Mouse (Mus musculus) midbrain, postnatal 0 days (tissue): ENCODE data around the gene Car3. TPM values are rescaled to one million over a fixed set of nuclear protein-coding genes. Genes with fewer than 3 reads are reported as not detected.

Experiments
- ATAC-seq: fragments of 200-750 bp; cut with Nextera tagmentation; 2 replicates; pipeline ENCODE4 v1.8.0; 2017; ENCODE audit warnings: moderate number of reproducible peaks, mild to moderate bottlenecking, moderate TSS enrichment, moderate library complexity; ENCODE audit not compliant: low FRiP score
- DNase-seq: peaks from one replicate; pipeline ENCODE4 v3.0.0-alpha.2; 2015; ENCODE audit warnings: low spot score
- H3K27ac ChIP-seq: fragments of 300-500 bp; sonication (generic); 2 replicates; pipeline ENCODE4 v1.5.1; 2014; ENCODE audit warnings: low read depth, mild to moderate bottlenecking, low read length, mixed read lengths
- H3K27me3 ChIP-seq: fragments of 300-500 bp; sonication (generic); 2 replicates; pipeline ENCODE4 v1.6.1; 2014; ENCODE audit warnings: low read length, control low read depth, mixed read lengths; ENCODE audit not compliant: insufficient read depth
- H3K36me3 ChIP-seq: fragments of 300-500 bp; sonication (generic); 2 replicates; pipeline ENCODE4 v1.6.1; 2014; ENCODE audit warnings: low read length, control low read depth, mixed read lengths; ENCODE audit not compliant: insufficient read depth
- H3K4me1 ChIP-seq: fragments of 300-500 bp; sonication (generic); 2 replicates; pipeline ENCODE4 v1.6.1; 2014; ENCODE audit warnings: mild to moderate bottlenecking, control low read depth, antibody characterized with exemption, low read length, mixed read lengths; ENCODE audit not compliant: insufficient read depth
- H3K4me2 ChIP-seq: fragments of 300-500 bp; sonication (generic); 2 replicates; pipeline ENCODE4 v1.6.1; 2014; ENCODE audit warnings: low read depth, mild to moderate bottlenecking, low read length, mixed read lengths; ENCODE audit not compliant: poor library complexity, severe bottlenecking
- H3K4me3 ChIP-seq: fragments of 300-500 bp; sonication (generic); 2 replicates; pipeline ENCODE4 v1.5.1; 2014; ENCODE audit warnings: low read depth, mild to moderate bottlenecking, low read length, moderate library complexity
- H3K9ac ChIP-seq: fragments of 300-500 bp; sonication (generic); replicated peaks from 2 replicates; pipeline ENCODE4 v1.6.1; 2014; ENCODE audit warnings: mild to moderate bottlenecking, low read length, moderate library complexity, mixed read lengths; ENCODE audit not compliant: poor library complexity, severe bottlenecking
- H3K9me3 ChIP-seq: fragments of 300-500 bp; sonication (generic); 2 replicates; pipeline ENCODE4 v1.6.1; 2016; ENCODE audit warnings: low read length, control low read depth
- CTCF ChIP-seq: IDR thresholded peaks from 2 replicates; pipeline ENCODE4 v1.5.1; 2016; ENCODE audit warnings: antibody characterized with exemption, mild to moderate bottlenecking
- WGBS: fragments of 180-500 bp; shearing (Covaris S2); extraction: QIAGEN DNeasy Blood & Tissue Kit; methylation state at CpG from one replicate; pipeline ENCODE4 v1.1.7; 2014; 5-methylcytosine and 5-hydroxymethylcytosine counted together
- polyA plus RNA-seq: library from polyadenylated mRNA; unstranded; fragments of >200 nt; fragmentation: Nextera tagmentation; extraction: Ambion mirVana; gene quantifications from 2 replicates; pipeline ENCODE4 v1.2.1, GENCODE M21; 2015
- total RNA-seq: library from RNA; depleted of rRNA; stranded (reverse); fragments of >200 nt; gene quantifications from 2 replicates; pipeline ENCODE4 v1.2.3, GENCODE M21; 2014

Gene Car3
- total and polyA plus RNA-seq, 2 experiments from 2014 or later: 0.99 to 2.5 TPM

DNA sequence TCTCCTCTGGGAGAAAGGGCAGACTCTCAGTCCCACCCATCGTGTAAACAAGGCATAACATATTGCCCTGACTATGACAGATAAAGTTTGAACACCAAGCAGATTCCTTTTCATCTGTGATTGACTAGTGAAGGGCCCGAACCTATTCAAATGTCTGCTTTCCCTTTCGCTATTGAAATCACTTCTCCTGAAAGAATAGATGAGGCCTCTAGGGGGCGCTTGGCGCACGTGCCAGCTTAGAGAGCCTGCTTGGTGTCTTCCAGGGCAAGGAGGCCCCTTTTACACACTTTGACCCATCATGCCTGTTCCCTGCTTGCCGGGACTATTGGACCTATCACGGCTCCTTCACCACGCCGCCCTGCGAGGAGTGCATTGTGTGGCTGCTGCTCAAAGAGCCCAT lies 6.5 kb downstream of the Car3 start:
- Histone ChIP-seq H3K4me1 (no peaks in the 10 kb centered on the region), H3K27ac (no peak overlapping the region), H3K9me3 (no peaks in the 10 kb centered on the region), H3K27me3 (no peaks in the 10 kb centered on the region), H3K4me2 (no peak overlapping the region), H3K4me3 (no peak overlapping the region), H3K9ac (no peak overlapping the region), H3K36me3 (no peaks in the 10 kb centered on the region)
- ATAC-seq (peak; percentile 44; the same call in 1 of the 2 replicates), DNase-seq (peak; percentile 71)
- WGBS: 19% methylated on average over 11 of the region's 11 CpGs
- TF ChIP-seq CTCF: peak; percentile 76

DNA sequence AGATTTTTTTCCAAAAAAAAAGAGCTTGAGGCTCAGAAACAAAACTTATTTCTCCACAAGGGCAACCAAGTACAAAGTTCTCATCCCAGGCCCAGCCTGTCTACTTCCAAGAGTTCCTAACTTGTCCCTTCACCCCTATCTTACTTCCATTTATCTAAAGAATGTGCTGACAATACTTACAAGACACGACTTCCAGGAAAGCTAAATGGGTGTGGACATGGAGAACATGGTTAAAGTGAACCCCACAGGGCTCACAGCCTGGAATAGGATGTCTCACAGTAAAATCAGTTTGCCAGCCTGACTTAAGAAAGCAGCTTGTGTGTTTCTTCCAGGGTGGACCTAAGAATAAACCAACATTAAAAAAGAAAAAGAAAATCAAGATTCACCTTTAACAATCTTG lies 7.2 kb downstream of the Car3 start:
- no peaks in the 10 kb centered on the region for H3K27me3 ChIP-seq
- H3K4me3 ChIP-seq: no peak overlapping the region
- no peak overlapping the region for H3K27ac ChIP-seq
- no peak overlapping the region for H3K4me2 ChIP-seq
- DNase-seq (no peak), ATAC-seq (no peak)
- no peak overlapping the region for H3K9ac ChIP-seq
- H3K9me3 ChIP-seq: no peaks in the 10 kb centered on the region
- 76% methylated on average over 1 of the region's 1 CpGs for WGBS
- no peaks in the 10 kb centered on the region for H3K4me1 ChIP-seq
- no peaks in the 10 kb centered on the region for H3K36me3 ChIP-seq
- no peak for TF ChIP-seq CTCF

DNA sequence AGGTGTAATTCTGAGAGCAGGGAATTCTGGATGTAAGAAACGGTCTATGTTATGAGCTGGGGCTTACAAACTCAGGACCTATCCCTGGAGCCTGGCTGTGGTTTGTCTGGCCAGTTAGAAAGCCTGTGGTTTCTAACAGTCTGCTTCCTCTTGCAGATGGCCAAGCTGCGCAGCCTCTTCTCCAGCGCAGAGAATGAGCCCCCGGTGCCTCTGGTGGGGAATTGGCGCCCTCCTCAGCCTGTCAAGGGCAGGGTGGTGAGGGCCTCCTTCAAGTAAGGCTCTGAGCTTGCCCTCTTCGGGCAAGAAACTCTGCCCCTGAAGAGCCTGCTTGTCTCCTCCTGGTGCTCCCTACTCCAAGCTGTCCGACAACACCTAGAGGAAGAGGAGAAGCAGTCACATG lies 8.1 kb downstream of the Car3 start:
- DNase-seq (no peak), ATAC-seq (no peak)
- Histone ChIP-seq H3K4me1 (no peaks in the 10 kb centered on the region), H3K4me2 (no peak overlapping the region), H3K27ac (no peak overlapping the region), H3K9me3 (no peaks in the 10 kb centered on the region), H3K36me3 (no peaks in the 10 kb centered on the region), H3K9ac (no peak overlapping the region), H3K4me3 (no peak overlapping the region), H3K27me3 (no peaks in the 10 kb centered on the region)
- TF ChIP-seq CTCF: peak; percentile 39
- WGBS: 58% methylated on average over 7 of the region's 7 CpGs

DNA sequence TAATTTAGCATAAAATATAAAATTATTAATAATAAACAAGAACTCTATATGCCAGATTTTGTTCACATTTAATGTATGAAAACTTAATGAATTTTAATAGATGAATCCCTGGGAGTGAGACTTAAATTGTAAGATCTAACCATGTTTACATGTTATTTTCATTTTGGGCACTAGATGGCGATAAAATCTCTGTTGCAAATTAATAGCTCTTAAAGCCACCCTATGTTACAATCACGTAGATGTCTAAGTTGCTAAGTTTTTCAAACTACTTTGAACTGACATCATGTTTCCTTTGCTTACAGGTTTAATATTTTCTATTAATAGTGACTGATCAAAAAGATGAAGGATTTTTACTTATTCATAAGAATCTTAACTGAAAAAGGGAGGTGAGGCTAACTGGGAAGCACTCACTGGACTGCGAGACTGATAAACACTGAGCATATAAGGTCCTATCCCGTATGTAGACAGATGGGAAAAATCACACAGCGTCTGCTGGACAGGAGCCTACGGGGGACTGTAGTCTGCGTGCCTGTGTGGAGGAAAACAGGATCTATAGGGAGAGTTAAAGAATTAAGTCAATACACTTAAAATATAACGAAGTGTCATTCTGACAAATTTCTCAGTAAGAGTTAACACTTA lies 11.2 kb downstream of the Car3 start:
- peak; percentile 82 for TF ChIP-seq CTCF
- Histone ChIP-seq H3K27ac (no peak overlapping the region), H3K4me3 (no peak overlapping the region), H3K9ac (no peak overlapping the region), H3K27me3 (no peaks in the 10 kb centered on the region), H3K4me2 (no peak overlapping the region), H3K9me3 (no peaks in the 10 kb centered on the region), H3K4me1 (no peaks in the 10 kb centered on the region), H3K36me3 (no peaks in the 10 kb centered on the region)
- WGBS: 52% methylated on average over 8 of the region's 8 CpGs
- ATAC-seq: peak; percentile 62; the same call in 1 of the 2 replicates
- peak; percentile 84 for DNase-seq

DNA sequence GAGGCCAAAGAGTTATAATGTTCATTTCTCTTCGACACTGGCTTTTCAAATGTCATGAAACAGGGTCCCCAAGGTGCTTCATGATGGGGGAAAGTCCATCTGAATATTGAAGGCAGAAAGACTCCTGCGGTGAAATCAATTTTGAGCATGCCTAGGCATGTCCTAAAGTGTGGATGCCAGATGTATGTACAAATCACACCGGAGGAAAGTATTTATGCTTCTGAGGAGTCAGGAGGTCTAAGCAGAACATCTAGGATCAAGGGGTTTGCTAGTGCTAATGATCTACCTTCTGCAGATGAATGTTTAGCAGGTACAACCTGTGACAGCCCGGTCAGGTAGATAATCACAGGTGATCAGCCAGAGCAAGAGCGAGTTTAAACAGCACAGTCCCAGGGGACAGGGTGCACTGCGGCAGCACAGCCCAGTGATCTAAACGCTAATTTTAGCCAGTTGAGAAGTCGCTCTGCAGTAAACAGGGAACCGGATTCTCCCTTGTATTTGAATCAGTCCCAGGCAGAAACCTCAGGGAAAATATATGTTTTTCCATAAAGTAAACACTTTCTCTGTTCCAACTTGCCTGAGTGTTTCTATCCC lies 13.1 kb downstream of the Car3 start:
- TF ChIP-seq CTCF: no peak
- H3K4me3 ChIP-seq: no peak overlapping the region
- H3K27ac ChIP-seq: no peak overlapping the region
- DNase-seq (no peak), ATAC-seq (no peak)
- no peaks in the 10 kb centered on the region for H3K36me3 ChIP-seq
- H3K4me2 ChIP-seq: no peak overlapping the region
- no peaks in the 10 kb centered on the region for H3K9me3 ChIP-seq
- H3K9ac ChIP-seq: no peak overlapping the region
- WGBS: 75% methylated on average over 9 of the region's 9 CpGs
- H3K4me1 ChIP-seq: no peaks in the 10 kb centered on the region
- no peaks in the 10 kb centered on the region for H3K27me3 ChIP-seq

DNA sequence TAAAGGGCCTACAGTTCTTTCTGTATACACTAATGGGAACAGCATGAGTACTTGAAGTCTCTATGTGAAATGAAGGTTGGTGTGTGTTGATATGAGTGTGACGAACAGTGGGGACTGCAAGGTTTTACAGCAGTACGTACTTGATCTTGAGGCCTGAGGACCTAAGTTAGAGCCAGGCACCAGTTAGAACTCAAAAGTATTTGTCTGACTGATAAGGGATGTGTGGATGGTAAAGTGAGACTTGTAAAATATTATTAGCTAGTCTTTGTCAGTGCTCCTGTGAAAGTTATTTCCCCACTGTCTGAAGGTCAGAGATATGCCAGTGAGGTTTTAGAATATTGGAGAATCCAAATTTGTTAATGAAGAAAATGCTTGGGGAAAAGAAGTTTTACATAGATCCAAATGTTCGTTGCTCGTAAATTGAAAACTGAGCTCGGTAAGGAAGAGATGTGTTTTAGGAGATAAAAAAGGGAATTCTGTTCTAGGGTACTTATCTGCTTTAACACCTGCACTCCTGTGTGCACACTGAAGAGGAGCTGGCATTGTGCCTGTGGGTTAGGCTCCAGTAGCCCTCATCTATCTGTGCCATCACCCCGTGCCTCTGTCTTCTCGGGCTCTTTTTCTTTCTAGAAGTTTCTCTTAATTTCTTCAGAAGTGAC lies 14.1 kb downstream of the Car3 start:
- ATAC-seq (no peak), DNase-seq (no peak)
- no peaks in the 10 kb centered on the region for H3K9me3 ChIP-seq
- TF ChIP-seq CTCF: no peak
- no peaks in the 10 kb centered on the region for H3K4me1 ChIP-seq
- H3K4me2 ChIP-seq: no peak overlapping the region
- H3K36me3 ChIP-seq: no peaks in the 10 kb centered on the region
- H3K27ac ChIP-seq: no peak overlapping the region
- no peak overlapping the region for H3K4me3 ChIP-seq
- 89% methylated on average over 7 of the region's 7 CpGs for WGBS
- no peaks in the 10 kb centered on the region for H3K27me3 ChIP-seq
- H3K9ac ChIP-seq: no peak overlapping the region
